Mouse (Mus musculus): ENCODE data around the gene Smurf1.

DNA sequence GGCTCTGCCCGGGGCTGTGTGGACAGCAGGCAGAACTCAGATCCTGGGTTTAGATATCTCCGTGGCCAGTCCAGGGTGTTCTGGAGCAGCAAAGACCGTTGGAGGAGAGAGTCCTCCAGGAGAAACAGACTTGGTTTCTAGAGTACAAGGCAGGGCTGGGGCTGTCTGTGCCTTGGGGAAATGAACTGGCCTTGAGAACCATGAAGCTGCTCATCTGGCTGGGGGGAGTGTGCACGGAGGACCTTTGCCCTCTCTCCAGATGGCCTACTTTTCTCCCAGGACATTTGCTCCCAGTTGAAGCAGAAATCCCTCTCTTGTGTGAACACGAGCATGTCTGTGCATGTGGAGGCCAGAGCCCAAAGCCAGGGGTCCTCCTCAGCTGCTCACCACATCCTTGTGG lies 93.3 kb downstream of the Smurf1 start:
- TF ChIP-seq EP300 (IDR thresholded peaks at IDR 0.05) (no peak), CTCF (IDR thresholded peaks at IDR 0.05) (no peak)
